Mouse (Mus musculus) retina, postnatal 1 day (tissue): ENCODE measurements around the gene Hist1h2ae.
A peak's percentile ranks its signal among the peaks of the same experiment; 100 is the strongest.
"Not testable (repeated sequence)": the region's sequence is repeated elsewhere in the genome, so short reads cannot be mapped to it uniquely, and the experiment has no call there.

Experiments used
- DNase-seq: peaks from one replicate; pipeline ENCODE4 v3.0.0-alpha.2; 2012

Hist1h2ae gene

GRCm38 (mm10) chr13:23571022-23571503 is at the start of gene Hist1h2ae, which contains the start of gene Hist1h2bg:
TSS of gene Hist1h2ae (minus strand) at chr13:23571220.
TSS of gene Hist1h2bg (plus strand) at chr13:23571396.
- peak; percentile 97 for DNase-seq

GRCm38 (mm10) chr13:23620056-23620732 is 49.2 kb upstream of the Hist1h2ae start:
- peak; percentile 1 for DNase-seq

- DNase-seq = no peak
These were observed 40.6 kb upstream of the Hist1h2ae start for GRCm38 (mm10) chr13:23611638-23612037.

GRCm38 (mm10) chr13:23610393-23610792 is 39.4 kb upstream of the Hist1h2ae start:
- DNase-seq = peak; percentile 24

- DNase-seq = no peak
These were observed 38.8 kb upstream of the Hist1h2ae start for GRCm38 (mm10) chr13:23609844-23610243.

GRCm38 (mm10) chr13:23609209-23609608 is 38.2 kb upstream of the Hist1h2ae start:
- DNase-seq = no peak

- DNase-seq = no peak
These were observed 34.0 kb upstream of the Hist1h2ae start for GRCm38 (mm10) chr13:23605052-23605451.

GRCm38 (mm10) chr13:23604452-23604851 is 33.4 kb upstream of the Hist1h2ae start:
- DNase-seq = no peak

GRCm38 (mm10) chr13:23603182-23603699 is 32.2 kb upstream of the Hist1h2ae start:
- no peak for DNase-seq

GRCm38 (mm10) chr13:23597957-23598356 is 26.9 kb upstream of the Hist1h2ae start:
- peak; percentile 83 for DNase-seq

- no peak for DNase-seq
These were observed 24.8 kb upstream of the Hist1h2ae start for GRCm38 (mm10) chr13:23595622-23596372.

- DNase-seq = no peak
These were observed 24.2 kb upstream of the Hist1h2ae start for GRCm38 (mm10) chr13:23595185-23595584.

GRCm38 (mm10) chr13:23593051-23593770 is 22.2 kb upstream of the Hist1h2ae start:
- DNase-seq = no peak

GRCm38 (mm10) chr13:23592614-23593013 is 21.6 kb upstream of the Hist1h2ae start:
- peak; percentile 27 for DNase-seq

GRCm38 (mm10) chr13:23591886-23592285 is 20.9 kb upstream of the Hist1h2ae start:
- DNase-seq = not testable (repeated sequence)

GRCm38 (mm10) chr13:23591206-23591605 is 20.2 kb upstream of the Hist1h2ae start:
- DNase-seq = no peak

- DNase-seq = no peak
These were observed 15.9 kb upstream of the Hist1h2ae start for GRCm38 (mm10) chr13:23586940-23587225.

GRCm38 (mm10) chr13:23586099-23586939 is 15.3 kb upstream of the Hist1h2ae start:
- DNase-seq = peak; percentile 62

- DNase-seq = peak; percentile 96
These were observed 14.6 kb upstream of the Hist1h2ae start for GRCm38 (mm10) chr13:23585442-23586098.

GRCm38 (mm10) chr13:23585029-23585441 is 14.0 kb upstream of the Hist1h2ae start:
- DNase-seq = peak; percentile 80

- DNase-seq = no peak
These were observed 13.3 kb upstream of the Hist1h2ae start for GRCm38 (mm10) chr13:23584331-23584730.
